14 mouse cellular contexts compared by ENCODE assay signal in genomic region chr8:83756273-83756672, GRCm38 (mm10). TPM values are rescaled to one million over a fixed set of nuclear protein-coding genes. Genes with fewer than 3 reads are reported as not detected.
DNase-seq lines count a peak whose midpoint lies in the region; ATAC-seq and TF ChIP-seq lines count a peak whose summit lies in the region.
"Had no signal": no experiment of that assay in that cellular context is flagged by ENCODE, and none has a peak within 500 bp of the region (broad histone marks: within the 10 kb centered on the region; RNA-seq: fewer than 3 reads in every experiment).

No protein-coding gene starts in this region.

- peak; percentile 58 for TF ChIP-seq CTCF in gastrocnemius, adult 2 months (IDR thresholded peaks at IDR 0.05)
- peak; percentile 52 for TF ChIP-seq CTCF in lung, embryonic 14.5 days (IDR thresholded peaks at IDR 0.05; ENCODE audit: low read depth)

- no peak overlapping the region for H3K4me3 ChIP-seq in gastrocnemius, adult 2 months
- no peak overlapping the region for H3K4me3 ChIP-seq in lung, embryonic 14.5 days (ENCODE audit: low read depth, low read length)
- H3K4me3 ChIP-seq: neural tube, embryonic 15.5 days had no signal

- H3K27ac ChIP-seq in gastrocnemius, adult 2 months = no peak overlapping the region
- H3K27ac ChIP-seq in lung, embryonic 14.5 days (ENCODE audit: low read depth) = no peak overlapping the region
- H3K27ac ChIP-seq: neural tube, embryonic 15.5 days had no signal

- H3K4me1 ChIP-seq in lung, embryonic 14.5 days (ENCODE audit: insufficient read depth) = 0 out of 2 replicates have a peak, but pooled peaks cover 7% of the 10 kb centered on the region

- H3K4me2 ChIP-seq in lung, embryonic 14.5 days = no peak overlapping the region
- H3K4me2 ChIP-seq: liver, embryonic 11.5 days; neural tube, embryonic 15.5 days had no signal

- H3K36me3 ChIP-seq in lung, embryonic 14.5 days (ENCODE audit: insufficient read depth) = no peaks in the 10 kb centered on the region
- H3K36me3 ChIP-seq: neural tube, embryonic 15.5 days had no signal

- no peaks in the 10 kb centered on the region for H3K27me3 ChIP-seq in lung, embryonic 14.5 days (ENCODE audit: insufficient read depth, low read length)
- H3K27me3 ChIP-seq: neural tube, embryonic 15.5 days had no signal

- intact Hi-C loops in gastrocnemius, adult 2 months (cut with DNase I) = no loop called here

- DNase-seq in gastrocnemius, adult 2 months = no peak
- no peak for DNase-seq in gastrocnemius, postnatal 25 days
- peak; percentile 36 for DNase-seq in lung, embryonic 14.5 days
- DNase-seq in lung, adult 18-20 months = no peak
- peak; percentile 75 to 79 for DNase-seq in B cell, adult 2 months
- peak; percentile 41 for DNase-seq in T-cell, adult 2 months (ENCODE audit: low spot score)
- DNase-seq in spleen, adult 12 weeks (ENCODE audit: low spot score) = no peak
- no peak for DNase-seq in right cerebral cortex, postnatal 14 days
- DNase-seq: cerebellum, adult 8-10 months; heart, adult 11 months; kidney, adult 18-20 months had no signal

- WGBS in lung, embryonic 14.5 days = 88% methylated on average over 3 of the region's 3 CpGs

- H3K9me3 ChIP-seq in lung, embryonic 14.5 days (ENCODE audit: low read depth, low read length) = no peaks in the 10 kb centered on the region
- H3K9me3 ChIP-seq: neural tube, embryonic 15.5 days had no signal

- no peak overlapping the region for H3K9ac ChIP-seq in lung, embryonic 14.5 days
- H3K9ac ChIP-seq: neural tube, embryonic 15.5 days had no signal

- no peak for ATAC-seq in lung, embryonic 14.5 days (ENCODE audit: insufficient read depth)
- ATAC-seq: activated CD4-positive, CD25-positive, alpha-beta regulatory T cell, adult 4 months had no signal

RNA-seq across cellular contexts. Expression of gene Adgre5, which starts 15.1 kb away (rescaled TPM):
- 10 to 100 TPM; 16.3 to 27.7 TPM for total RNA-seq in gastrocnemius, adult 2 months (2021)
- total RNA-seq in gastrocnemius, postnatal 25 days (2021) = 10 to 100 TPM; 21.7 to 26.2 TPM
- polyA plus RNA-seq in lung, embryonic 14.5 days (2014; fragmentation: Nextera tagmentation; extraction: Ambion mirVana) = 56.9 and 57.0 TPM in 2 replicates

RNA-seq across cellular contexts. Expression of gene Ddx39, which starts 41.3 kb away (rescaled TPM):
- total RNA-seq in gastrocnemius, adult 2 months (2021) = 10 to 100 TPM; 11.2 to 13.1 TPM
- 10 to 100 TPM; 11.2 to 13.2 TPM for total RNA-seq in gastrocnemius, postnatal 25 days (2021)
- polyA plus RNA-seq in lung, embryonic 14.5 days (2014; fragmentation: Nextera tagmentation; extraction: Ambion mirVana) = 184 and 199 TPM in 2 replicates

RNA-seq across cellular contexts. Expression of gene Pkn1, which starts 57.3 kb away (rescaled TPM):
- total RNA-seq in gastrocnemius, adult 2 months (2021) = 10 to 100 TPM; 25.8 to 29.9 TPM
- 10 to 100 TPM; 34.4 to 47.5 TPM for total RNA-seq in gastrocnemius, postnatal 25 days (2021)
- polyA plus RNA-seq in lung, embryonic 14.5 days (2014; fragmentation: Nextera tagmentation; extraction: Ambion mirVana) = 35.8 and 37.7 TPM in 2 replicates

Comparison
In these comparisons a context has a peak if more than half of its experiments do, and no peak if none do; other contexts are left out.
1. DNase-seq: peak in lung, embryonic 14.5 days (single experiment), B cell, adult 2 months (2 of 2) and T-cell, adult 2 months (single experiment); none in gastrocnemius, adult 2 months (single experiment), gastrocnemius, postnatal 25 days (single experiment), lung, adult 18-20 months (0 of 2), spleen, adult 12 weeks (single experiment) and right cerebral cortex, postnatal 14 days (single experiment).